Mouse (Mus musculus): ENCODE data around the gene Ces2b. TPM values are rescaled to one million over a fixed set of nuclear protein-coding genes. Genes with fewer than 3 reads are reported as not detected.

Ces2b gene
- 0.64 and 1.1 TPM in 2 replicates for polyA plus RNA-seq (2015; fragmentation: Nextera tagmentation; extraction: Ambion mirVana)

DNA sequence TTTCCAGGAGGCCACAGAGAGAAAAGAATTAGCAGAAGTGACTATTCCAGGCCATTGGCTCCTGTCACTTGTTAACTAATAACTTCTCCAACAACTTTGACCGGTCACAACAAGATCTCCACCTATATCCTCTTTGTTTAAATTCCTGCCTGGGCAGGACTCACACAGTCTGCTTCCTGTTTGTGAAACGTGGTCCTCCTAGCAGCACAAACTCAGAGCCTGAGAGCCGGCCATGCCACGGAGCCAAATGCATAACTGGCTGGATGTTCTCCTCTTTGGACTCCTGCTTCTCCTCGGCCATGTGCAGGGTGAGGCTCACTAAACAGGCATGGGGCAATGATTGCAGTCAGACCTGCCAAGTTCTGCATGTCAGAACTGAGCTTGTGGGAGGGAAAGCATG is at the start of gene Ces2b:
Gene Ces2b (plus strand): TSS at position 133 of the 400 bp plus-strand sequence.

DNA sequence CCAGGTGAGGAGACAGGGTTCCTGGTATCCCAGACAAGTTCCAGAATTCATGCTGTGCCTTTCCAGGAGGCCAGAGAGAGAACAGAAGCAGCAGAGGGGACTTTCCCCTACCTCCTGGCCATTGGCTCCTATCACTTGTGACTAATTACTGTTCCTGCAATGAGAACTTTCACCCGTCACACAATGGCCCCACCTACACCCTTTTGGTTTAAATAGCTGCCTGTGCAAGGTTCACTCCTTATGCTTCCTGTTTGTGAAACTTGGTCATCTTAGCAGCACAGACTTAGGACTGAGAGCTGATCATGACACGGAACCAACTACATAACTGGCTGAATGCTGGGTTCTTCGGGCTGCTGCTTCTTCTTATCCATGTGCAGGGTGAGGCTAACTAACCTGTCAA is 15.5 kb downstream of the Ces2b start, which contains the start of gene Ces2c:
Gene Ces2c (plus strand): TSS at position 238 of the 400 bp plus-strand sequence.

Other genes with a start within 250 kb of the Ces2b start
- gene Pdp2, start 240.1 kb upstream of the Ces2b start, polyA plus RNA-seq (2015; fragmentation: Nextera tagmentation; extraction: Ambion mirVana): 7.6 and 8.8 TPM in 2 replicates
- not detected in 2 replicates for gene Cdh16, start 207.2 kb upstream of the Ces2b start, polyA plus RNA-seq (2015; fragmentation: Nextera tagmentation; extraction: Ambion mirVana)
- gene Rrad, start 200.2 kb upstream of the Ces2b start, polyA plus RNA-seq (2015; fragmentation: Nextera tagmentation; extraction: Ambion mirVana): 4.9 and 6.0 TPM in 2 replicates
- gene Ciao2b, start 189.6 kb upstream of the Ces2b start, polyA plus RNA-seq (2015; fragmentation: Nextera tagmentation; extraction: Ambion mirVana): 86.3 and 88.5 TPM in 2 replicates
- 0.10 and 0.17 TPM in 2 replicates for gene Ces2a, start 97.6 kb upstream of the Ces2b start, polyA plus RNA-seq (2015; fragmentation: Nextera tagmentation; extraction: Ambion mirVana)
- gene Ces2c, start 15.5 kb downstream of the Ces2b start, polyA plus RNA-seq (2015; fragmentation: Nextera tagmentation; extraction: Ambion mirVana): not detected in 2 replicates
- 1.4 and 1.7 TPM in 2 replicates for gene Ces2e, start 94.7 kb downstream of the Ces2b start, polyA plus RNA-seq (2015; fragmentation: Nextera tagmentation; extraction: Ambion mirVana)
- 0.19 and 0.69 TPM in 2 replicates for gene Ces2f, start 115.8 kb downstream of the Ces2b start, polyA plus RNA-seq (2015; fragmentation: Nextera tagmentation; extraction: Ambion mirVana)
- gene Ces2g, start 130.1 kb downstream of the Ces2b start, polyA plus RNA-seq (2015; fragmentation: Nextera tagmentation; extraction: Ambion mirVana): 6.0 and 6.4 TPM in 2 replicates
- not detected in 2 replicates for gene Ces2h, start 169.3 kb downstream of the Ces2b start, polyA plus RNA-seq (2015; fragmentation: Nextera tagmentation; extraction: Ambion mirVana)
- 0.11 TPM in 1 of 2 replicates, not detected in the other for gene Ces3a, start 217.0 kb downstream of the Ces2b start, polyA plus RNA-seq (2015; fragmentation: Nextera tagmentation; extraction: Ambion mirVana)

Measured in urinary bladder, postnatal 0 days (tissue).